Mouse (Mus musculus): ENCODE measurements at regions not wholly inside any gene's neighbourhood (a gene's known extent, or its start where the extent isn't known, plus 50 kb on each side); places are given as distances from the start of the nearest gene placed in this dataset.

- TF ChIP-seq POLR2A (IDR thresholded peaks at IDR 0.05; ENCODE audit: borderline replicate concordance, low read depth, low read length) (no peak), CTCF (IDR thresholded peaks at IDR 0.05; ENCODE audit: low read depth, low read length) (no peak)
Observed at GRCm38 (mm10) chr2:114723971-114724666, 69.4 kb upstream of the Dph6 start.
